Mouse (Mus musculus) liver, embryonic 12.5 days (tissue): Measurements from ENCODE around the gene C1qc. TPM values are rescaled to one million over a fixed set of nuclear protein-coding genes. Genes with fewer than 3 reads are reported as not detected.

Experiments used
- ATAC-seq: fragments of 200-750 bp; cut with Nextera tagmentation; 2 replicates; pipeline ENCODE4 v1.8.0; 2017; ENCODE audit warnings: moderate number of reproducible peaks, mild to moderate bottlenecking, moderate library complexity
- H3K27ac ChIP-seq: fragments of 300-500 bp; sonication (generic); 2 replicates; pipeline ENCODE4 v1.5.1; 2016; ENCODE audit warnings: mild to moderate bottlenecking
- H3K27me3 ChIP-seq: fragments of 300-500 bp; sonication (generic); replicated peaks from 2 replicates; pipeline ENCODE4 v1.6.1; 2016; ENCODE audit warnings: mild to moderate bottlenecking, moderate library complexity
- H3K36me3 ChIP-seq: fragments of 300-500 bp; sonication (generic); 2 replicates; pipeline ENCODE4 v1.6.1; 2016; ENCODE audit warnings: mild to moderate bottlenecking, moderate library complexity
- H3K4me1 ChIP-seq: fragments of 300-500 bp; sonication (generic); 2 replicates; pipeline ENCODE4 v1.6.1; 2016
- H3K4me2 ChIP-seq: fragments of 300-500 bp; sonication (generic); 2 replicates; pipeline ENCODE4 v1.6.1; 2016; ENCODE audit warnings: mild to moderate bottlenecking, moderate library complexity
- H3K4me3 ChIP-seq: fragments of 300-500 bp; sonication (generic); 2 replicates; pipeline ENCODE4 v1.5.1; 2016; ENCODE audit warnings: mild to moderate bottlenecking, moderate library complexity
- H3K9ac ChIP-seq: fragments of 300-500 bp; sonication (generic); 2 replicates; pipeline ENCODE4 v1.6.1; 2016; ENCODE audit warnings: mild to moderate bottlenecking, moderate library complexity
- H3K9me3 ChIP-seq: fragments of 300-500 bp; sonication (generic); replicated peaks from 2 replicates; pipeline ENCODE4 v1.6.1; 2016; ENCODE audit warnings: mild to moderate bottlenecking, moderate library complexity
- WGBS: fragments of 180-500 bp; shearing (Covaris S2); methylation state at CpG from one replicate; pipeline ENCODE4 v1.1.7; 2016; ENCODE audit not compliant: insufficient replicate concordance; 5-methylcytosine and 5-hydroxymethylcytosine counted together
- polyA plus RNA-seq: library from polyadenylated mRNA; unstranded; fragments of >200 nt; fragmentation: Nextera tagmentation; extraction: Ambion mirVana; gene quantifications from 2 replicates; pipeline ENCODE4 v1.2.1, GENCODE M21; 2016

Gene C1qc
- 32.7 and 33.5 TPM in 2 replicates for polyA plus RNA-seq

- Histone ChIP-seq H3K27me3 (peaks cover 59% of the 10 kb centered on the region), H3K4me1 (no peaks in the 10 kb centered on the region), H3K36me3 (no peaks in the 10 kb centered on the region), H3K9me3 (no peaks in the 10 kb centered on the region), H3K27ac (no peak within 1 kb of the TSS), H3K9ac (no peak within 1 kb of the TSS), H3K4me2 (no peak within 1 kb of the TSS), H3K4me3 (no peak within 1 kb of the TSS)
- no peak for ATAC-seq
- WGBS, result 26% methylated on average over 5 of the region's 5 CpGs
Measured at GRCm38 (mm10) chr4:136892811-136893210, at the start of gene C1qc. Gene C1qc (minus strand): TSS chr4:136893065.

- Histone ChIP-seq H3K9me3 (no peaks in the 10 kb centered on the region), H3K4me1 (peaks cover 14% of the 10 kb centered on the region), H3K9ac (no peak overlapping the region), H3K27ac (no peak overlapping the region), H3K27me3 (peaks cover 68% of the 10 kb centered on the region), H3K4me3 (no peak overlapping the region), H3K36me3 (no peaks in the 10 kb centered on the region), H3K4me2 (no peak overlapping the region)
- WGBS, result 67% methylated on average over 5 of the region's 5 CpGs
- no peak for ATAC-seq
Measured at GRCm38 (mm10) chr4:136937935-136938334, 45.1 kb upstream of the C1qc start.

- no peak for ATAC-seq
Measured at GRCm38 (mm10) chr4:136937344-136937743, 44.5 kb upstream of the C1qc start.

GRCm38 (mm10) chr4:136934746-136935613 lies 42.1 kb upstream of the C1qc start:
- H3K27me3 ChIP-seq, result peaks cover 66% of the 10 kb centered on the region
- H3K4me2 ChIP-seq, result peak overlapping the region; percentile 27; the same call in 1 of the 2 replicates
- peaks cover 30% of the 10 kb centered on the region for H3K4me1 ChIP-seq
- no peaks in the 10 kb centered on the region for H3K36me3 ChIP-seq
- ATAC-seq, result no peak
- no peak overlapping the region for H3K9ac ChIP-seq
- H3K9me3 ChIP-seq, result no peaks in the 10 kb centered on the region
- WGBS, result 45% methylated on average over 18 of the region's 18 CpGs
- H3K27ac ChIP-seq, result no peak overlapping the region
- no peak overlapping the region for H3K4me3 ChIP-seq

More at GRCm38 (mm10) chr4:136937344-136937743, 44.5 kb upstream of the C1qc start:
- Histone ChIP-seq H3K4me2 (no peak overlapping the region), H3K27ac (no peak overlapping the region), H3K9ac (no peak overlapping the region), H3K27me3 (peaks cover 67% of the 10 kb centered on the region), H3K4me1 (peaks cover 14% of the 10 kb centered on the region), H3K4me3 (no peak overlapping the region), H3K36me3 (no peaks in the 10 kb centered on the region), H3K9me3 (no peaks in the 10 kb centered on the region)
- WGBS, result 47% methylated on average over 4 of the region's 4 CpGs

- peak overlapping the region; percentile 30 for H3K4me2 ChIP-seq
- ATAC-seq, result peak; percentile 92
- H3K36me3 ChIP-seq, result no peaks in the 10 kb centered on the region
- H3K4me3 ChIP-seq, result no peak overlapping the region
- peaks cover 37% of the 10 kb centered on the region for H3K4me1 ChIP-seq
- H3K27me3 ChIP-seq, result peaks cover 65% of the 10 kb centered on the region
- 43% methylated on average over 8 of the region's 8 CpGs for WGBS
- H3K9me3 ChIP-seq, result no peaks in the 10 kb centered on the region
- peak overlapping the region; percentile 22; the same call in 1 of the 2 replicates for H3K9ac ChIP-seq
- H3K27ac ChIP-seq, result peak overlapping the region; percentile 61; the same call in 1 of the 2 replicates
Measured at GRCm38 (mm10) chr4:136930474-136930873, 37.6 kb upstream of the C1qc start.

- Histone ChIP-seq H3K27me3 (peaks cover 69% of the 10 kb centered on the region), H3K4me3 (no peak overlapping the region), H3K9ac (no peak overlapping the region), H3K4me2 (no peak overlapping the region), H3K4me1 (peaks cover 24% of the 10 kb centered on the region), H3K9me3 (no peaks in the 10 kb centered on the region), H3K36me3 (no peaks in the 10 kb centered on the region), H3K27ac (no peak overlapping the region)
- 10% methylated on average over 5 of the region's 5 CpGs for WGBS
- ATAC-seq, result no peak
Measured at GRCm38 (mm10) chr4:136928928-136929327, 36.1 kb upstream of the C1qc start.

- peaks cover 45% of the 10 kb centered on the region for H3K27me3 ChIP-seq
- 20% methylated on average over 15 of the region's 15 CpGs for WGBS
- no peak for ATAC-seq
Measured at GRCm38 (mm10) chr4:136925804-136926203, 32.9 kb upstream of the C1qc start.

GRCm38 (mm10) chr4:136924529-136924928 lies 31.7 kb upstream of the C1qc start:
- Histone ChIP-seq H3K9ac (no peak overlapping the region), H3K27ac (no peak overlapping the region), H3K4me1 (peaks cover 3% of the 10 kb centered on the region), H3K36me3 (no peaks in the 10 kb centered on the region), H3K27me3 (peaks cover 43% of the 10 kb centered on the region), H3K4me2 (no peak overlapping the region), H3K4me3 (no peak overlapping the region), H3K9me3 (no peaks in the 10 kb centered on the region)
- 5% methylated on average over 6 of the region's 6 CpGs for WGBS
- ATAC-seq, result no peak

More at GRCm38 (mm10) chr4:136925804-136926203, 32.9 kb upstream of the C1qc start:
- Histone ChIP-seq H3K4me1 (peaks cover 16% of the 10 kb centered on the region), H3K9ac (no peak overlapping the region), H3K4me3 (no peak overlapping the region), H3K27ac (no peak overlapping the region), H3K9me3 (no peaks in the 10 kb centered on the region), H3K4me2 (no peak overlapping the region), H3K36me3 (no peaks in the 10 kb centered on the region)

- Histone ChIP-seq H3K9ac (no peak overlapping the region), H3K27ac (no peak overlapping the region), H3K4me1 (no peaks in the 10 kb centered on the region), H3K36me3 (no peaks in the 10 kb centered on the region), H3K9me3 (no peaks in the 10 kb centered on the region), H3K4me3 (no peak overlapping the region), H3K4me2 (no peak overlapping the region), H3K27me3 (peaks cover 16% of the 10 kb centered on the region; the same call in 1 of the 2 replicates)
- no peak for ATAC-seq
- 57% methylated on average over 3 of the region's 3 CpGs for WGBS
Measured at GRCm38 (mm10) chr4:136919526-136919925, 26.7 kb upstream of the C1qc start.

GRCm38 (mm10) chr4:136918834-136919233 lies 26.0 kb upstream of the C1qc start:
- H3K4me1 ChIP-seq, result no peaks in the 10 kb centered on the region
- H3K4me3 ChIP-seq, result no peak overlapping the region
- H3K4me2 ChIP-seq, result no peak overlapping the region
- H3K9me3 ChIP-seq, result no peaks in the 10 kb centered on the region
- 75% methylated on average over 8 of the region's 8 CpGs for WGBS
- no peak overlapping the region for H3K27ac ChIP-seq
- H3K36me3 ChIP-seq, result no peaks in the 10 kb centered on the region
- H3K9ac ChIP-seq, result no peak overlapping the region
- no peak for ATAC-seq
- peaks cover 22% of the 10 kb centered on the region for H3K27me3 ChIP-seq

- H3K36me3 ChIP-seq, result no peaks in the 10 kb centered on the region
- peaks cover 32% of the 10 kb centered on the region for H3K27me3 ChIP-seq
- H3K4me1 ChIP-seq, result no peaks in the 10 kb centered on the region
- H3K4me2 ChIP-seq, result no peak overlapping the region
- H3K4me3 ChIP-seq, result no peak overlapping the region
- ATAC-seq, result no peak
- no peak overlapping the region for H3K9ac ChIP-seq
- H3K27ac ChIP-seq, result no peak overlapping the region
- H3K9me3 ChIP-seq, result no peaks in the 10 kb centered on the region
- WGBS, result 35% methylated on average over 7 of the region's 7 CpGs
Measured at GRCm38 (mm10) chr4:136917165-136917524, 24.3 kb upstream of the C1qc start.

- 66% methylated on average over 20 of the region's 20 CpGs for WGBS
- H3K27me3 ChIP-seq, result peaks cover 38% of the 10 kb centered on the region
- no peaks in the 10 kb centered on the region for H3K36me3 ChIP-seq
- H3K9ac ChIP-seq, result no peak overlapping the region
- no peak for ATAC-seq
- no peak overlapping the region for H3K4me3 ChIP-seq
- H3K4me1 ChIP-seq, result no peaks in the 10 kb centered on the region
- H3K9me3 ChIP-seq, result no peaks in the 10 kb centered on the region
- H3K27ac ChIP-seq, result no peak overlapping the region
- H3K4me2 ChIP-seq, result no peak overlapping the region
Measured at GRCm38 (mm10) chr4:136916359-136917164, 23.7 kb upstream of the C1qc start.
